Mouse (Mus musculus) stomach, postnatal 0 days (tissue): ENCODE data around the gene Nek5. TPM values are rescaled to one million over a fixed set of nuclear protein-coding genes. Genes with fewer than 3 reads are reported as not detected.

Experiments
- ATAC-seq: fragments of 200-750 bp; cut with Nextera tagmentation; 2 replicates; pipeline ENCODE4 v1.8.0; 2017; ENCODE audit not compliant: low FRiP score, low TSS enrichment
- DNase-seq: peaks from one replicate; pipeline ENCODE4 v3.0.0-alpha.2; 2016; ENCODE audit warnings: low spot score
- H3K27ac ChIP-seq: fragments of 300-500 bp; sonication (generic); replicated peaks from 2 replicates; pipeline ENCODE4 v1.5.1; 2014; ENCODE audit warnings: mild to moderate bottlenecking, control low read depth
- H3K27me3 ChIP-seq: fragments of 300-500 bp; sonication (generic); 2 replicates; pipeline ENCODE4 v1.6.1; 2014; ENCODE audit warnings: low read length; ENCODE audit not compliant: control insufficient read depth, insufficient read depth
- H3K36me3 ChIP-seq: fragments of 300-500 bp; sonication (generic); 2 replicates; pipeline ENCODE4 v1.6.1; 2014; ENCODE audit warnings: low read length, mixed read lengths; ENCODE audit not compliant: control insufficient read depth, insufficient read depth
- H3K4me1 ChIP-seq: fragments of 300-500 bp; sonication (generic); replicated peaks from 2 replicates; pipeline ENCODE4 v1.6.1; 2014; ENCODE audit warnings: antibody characterized with exemption; ENCODE audit not compliant: control insufficient read depth, insufficient read depth
- H3K4me2 ChIP-seq: fragments of 300-500 bp; sonication (generic); replicated peaks from 2 replicates; pipeline ENCODE4 v1.6.1; 2014; ENCODE audit warnings: low read depth, mild to moderate bottlenecking, control low read depth, moderate library complexity
- H3K4me3 ChIP-seq: fragments of 300-500 bp; sonication (generic); 2 replicates; pipeline ENCODE4 v1.5.1; 2014; ENCODE audit warnings: low read depth, low read length, control low read depth
- H3K9ac ChIP-seq: fragments of 300-500 bp; sonication (generic); 2 replicates; pipeline ENCODE4 v1.6.1; 2014; ENCODE audit warnings: mild to moderate bottlenecking, low read length, control low read depth, mixed read lengths
- H3K9me3 ChIP-seq: fragments of 300-500 bp; sonication (generic); 2 replicates; pipeline ENCODE4 v1.6.1; 2016; ENCODE audit warnings: low read length; ENCODE audit not compliant: control insufficient read depth
- CTCF ChIP-seq: IDR thresholded peaks from 2 replicates; pipeline ENCODE4 v1.5.1; 2016; ENCODE audit warnings: antibody characterized with exemption, low read depth, mild to moderate bottlenecking, moderate library complexity
- EP300 ChIP-seq: optimal IDR thresholded peaks from 2 replicates; pipeline ENCODE3; 2016; ENCODE audit warnings: antibody characterized with exemption
- WGBS: fragments of 180-500 bp; shearing (Covaris S2); extraction: QIAGEN DNeasy Blood & Tissue Kit; methylation state at CpG from one replicate; pipeline ENCODE4 v1.1.7; 2014; 5-methylcytosine and 5-hydroxymethylcytosine counted together
- polyA plus RNA-seq: library from polyadenylated mRNA; unstranded; fragments of >200 nt; fragmentation: Nextera tagmentation; extraction: Ambion mirVana; gene quantifications from 2 replicates; pipeline ENCODE4 v1.2.1, GENCODE M21; 2015

The Nek5 gene
- polyA plus RNA-seq, 1 experiment from 2014 or later: 0.21 TPM

GRCm38 (mm10) chr8:22162206-22162605 is 37.4 kb upstream of the Nek5 start:
- no peak for TF ChIP-seq EP300
- no peak for TF ChIP-seq CTCF

GRCm38 (mm10) chr8:22150345-22150663 is 25.5 kb upstream of the Nek5 start:
- no peak overlapping the region for H3K27ac ChIP-seq
- WGBS: 35% methylated on average over 3 of the region's 3 CpGs
- H3K4me1 ChIP-seq: no peaks in the 10 kb centered on the region

More at GRCm38 (mm10) chr8:22162206-22162605, 37.4 kb upstream of the Nek5 start:
- DNase-seq (no peak), ATAC-seq (no peak)
- Histone ChIP-seq H3K9me3 (no peaks in the 10 kb centered on the region), H3K27me3 (no peaks in the 10 kb centered on the region), H3K36me3 (no peaks in the 10 kb centered on the region), H3K27ac (no peak overlapping the region), H3K4me1 (no peaks in the 10 kb centered on the region), H3K4me2 (no peak overlapping the region), H3K9ac (no peak overlapping the region), H3K4me3 (no peak overlapping the region)
- 76% methylated on average over 8 of the region's 8 CpGs for WGBS

GRCm38 (mm10) chr8:22149643-22150344 is 24.9 kb upstream of the Nek5 start:
- 68% methylated on average over 11 of the region's 11 CpGs for WGBS
- Histone ChIP-seq H3K4me3 (no peak overlapping the region), H3K36me3 (no peaks in the 10 kb centered on the region; the same call in 1 of the 2 replicates), H3K27ac (no peak overlapping the region), H3K9me3 (no peaks in the 10 kb centered on the region), H3K9ac (no peak overlapping the region), H3K4me2 (no peak overlapping the region), H3K4me1 (no peaks in the 10 kb centered on the region), H3K27me3 (no peaks in the 10 kb centered on the region)
- no peak for ATAC-seq
- TF ChIP-seq CTCF (no peak), EP300 (no peak)
- DNase-seq: no peak

More at GRCm38 (mm10) chr8:22150345-22150663, 25.5 kb upstream of the Nek5 start:
- Histone ChIP-seq H3K4me2 (no peak overlapping the region), H3K27me3 (no peaks in the 10 kb centered on the region), H3K4me3 (no peak overlapping the region), H3K36me3 (no peaks in the 10 kb centered on the region; the same call in 1 of the 2 replicates), H3K9me3 (no peaks in the 10 kb centered on the region), H3K9ac (no peak overlapping the region)
- ATAC-seq (no peak), DNase-seq (no peak)
- TF ChIP-seq EP300: no peak
- no peak for TF ChIP-seq CTCF

- H3K9ac ChIP-seq: no peak overlapping the region
- H3K27ac ChIP-seq: no peak overlapping the region
- H3K4me1 ChIP-seq: no peaks in the 10 kb centered on the region
- 86% methylated on average over 7 of the region's 7 CpGs for WGBS
- no peaks in the 10 kb centered on the region; the same call in 1 of the 2 replicates for H3K36me3 ChIP-seq
- DNase-seq: no peak
- no peaks in the 10 kb centered on the region for H3K27me3 ChIP-seq
- H3K4me2 ChIP-seq: no peak overlapping the region
- H3K9me3 ChIP-seq: no peaks in the 10 kb centered on the region
- TF ChIP-seq EP300: no peak
- no peak for TF ChIP-seq CTCF
- ATAC-seq: no peak
- H3K4me3 ChIP-seq: no peak overlapping the region
Measured at GRCm38 (mm10) chr8:22148367-22148740, 23.5 kb upstream of the Nek5 start.

DNA sequence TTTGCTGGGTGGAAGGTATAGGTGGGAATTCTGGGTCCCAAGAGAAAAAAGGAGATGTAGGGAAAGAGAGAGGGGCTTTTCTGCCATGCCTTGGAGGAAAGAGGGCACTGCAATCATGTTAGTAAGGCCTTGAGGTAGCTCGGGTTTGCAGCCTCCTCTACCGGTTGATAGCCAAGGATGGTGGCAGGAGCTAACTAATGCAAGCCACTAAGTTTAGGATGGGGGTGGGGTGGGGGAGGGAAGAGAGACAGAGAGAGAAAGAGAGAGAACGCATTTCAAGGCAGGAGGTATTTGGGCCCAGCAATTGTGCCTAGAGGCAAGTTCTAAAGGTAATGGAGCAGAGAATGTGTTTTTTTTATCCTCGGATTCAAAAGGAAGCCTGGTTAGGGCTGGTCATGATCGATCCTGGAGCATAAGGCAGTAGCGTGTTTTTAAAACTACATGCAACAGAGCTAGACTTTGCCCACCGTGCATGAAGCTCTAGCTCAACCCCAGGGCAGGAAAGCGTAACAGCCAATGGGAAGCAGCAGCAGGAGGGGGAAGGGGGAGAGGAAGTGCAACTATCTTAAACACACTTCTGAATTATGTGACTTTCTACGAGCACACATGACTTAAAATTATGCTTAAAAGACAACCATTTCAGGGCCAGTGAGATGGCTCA is 23.0 kb upstream of the Nek5 start:
- Histone ChIP-seq H3K9me3 (no peaks in the 10 kb centered on the region), H3K27ac (no peak overlapping the region), H3K36me3 (no peaks in the 10 kb centered on the region; the same call in 1 of the 2 replicates), H3K27me3 (no peaks in the 10 kb centered on the region), H3K4me1 (no peaks in the 10 kb centered on the region), H3K4me2 (no peak overlapping the region), H3K9ac (no peak overlapping the region), H3K4me3 (no peak overlapping the region)
- no peak for TF ChIP-seq EP300
- no peak for TF ChIP-seq CTCF
- DNase-seq (no peak), ATAC-seq (no peak)
- 82% methylated on average over 9 of the region's 9 CpGs for WGBS

GRCm38 (mm10) chr8:22145831-22146230 is 21.0 kb upstream of the Nek5 start:
- H3K4me1 ChIP-seq: no peaks in the 10 kb centered on the region
- WGBS: 75% methylated on average over 6 of the region's 6 CpGs
- no peak overlapping the region for H3K4me2 ChIP-seq
- no peak overlapping the region for H3K4me3 ChIP-seq
- no peaks in the 10 kb centered on the region for H3K27me3 ChIP-seq
- H3K36me3 ChIP-seq: peaks cover 2% of the 10 kb centered on the region; the same call in 1 of the 2 replicates
- DNase-seq (no peak), ATAC-seq (no peak)
- no peaks in the 10 kb centered on the region for H3K9me3 ChIP-seq
- H3K27ac ChIP-seq: no peak overlapping the region
- TF ChIP-seq EP300: no peak
- TF ChIP-seq CTCF: no peak
- H3K9ac ChIP-seq: no peak overlapping the region
